Mouse (Mus musculus) liver, embryonic 14.5 days (tissue): ENCODE measurements at regions not wholly inside any gene's neighbourhood (a gene's known extent, or its start where the extent isn't known, plus 50 kb on each side); places are given as distances from the start of the nearest gene placed in this dataset.
A peak's percentile ranks its signal among the peaks of the same experiment; 100 is the strongest.
"Not testable (repeated sequence)": the region's sequence is repeated elsewhere in the genome, so short reads cannot be mapped to it uniquely, and the experiment has no call there.

ENCODE experiments used
- ATAC-seq: fragments of 200-750 bp; cut with Nextera tagmentation; 2 replicates; pipeline ENCODE4 v1.8.0; 2017; ENCODE audit warnings: moderate number of reproducible peaks, mild to moderate bottlenecking, moderate library complexity; ENCODE audit not compliant: insufficient read depth
- DNase-seq, 3 experiments: peaks; one replicate each; pipeline ENCODE4 v3.0.0-alpha.2; 2012 to 2013; ENCODE audit warnings: low read depth in 3 of 3, low spot score in 3 of 3
- H3K27ac ChIP-seq: fragments of 300-500 bp; sonication (generic); 2 replicates; pipeline ENCODE4 v1.5.1; 2014; ENCODE audit warnings: moderate library complexity, mild to moderate bottlenecking, control low read depth, inconsistent platforms
- H3K27me3 ChIP-seq: fragments of 300-500 bp; sonication (generic); 2 replicates; pipeline ENCODE4 v1.6.1; 2014; ENCODE audit warnings: mild to moderate bottlenecking, low read length, moderate library complexity; ENCODE audit not compliant: control insufficient read depth, insufficient read depth
- H3K36me3 ChIP-seq: fragments of 300-500 bp; sonication (generic); replicated peaks from 2 replicates; pipeline ENCODE4 v1.6.1; 2014; ENCODE audit warnings: low read depth; ENCODE audit not compliant: control insufficient read depth, insufficient read depth
- H3K4me1 ChIP-seq, 2 experiments: fragments of 200-500 bp in 1 of 2; fragments of 300-500 bp in 1 of 2; sonication (generic) in 1 of 2; replicated peaks; 2 replicates each; pipeline ENCODE4 v1.6.1; 2012 to 2014; ENCODE audit warnings: antibody characterized with exemption in 1 of 2, inconsistent platforms in 1 of 2, low read length in 1 of 2; ENCODE audit not compliant: control insufficient read depth in 2 of 2, insufficient read depth in 2 of 2
- H3K4me2 ChIP-seq: fragments of 300-500 bp; sonication (generic); 2 replicates; pipeline ENCODE4 v1.6.1; 2014; ENCODE audit warnings: low read depth, mild to moderate bottlenecking, control low read depth, moderate library complexity
- H3K4me3 ChIP-seq, 2 experiments: fragments of 200-500 bp in 1 of 2; fragments of 300-500 bp in 1 of 2; sonication (generic) in 1 of 2; 2 replicates each; pipeline ENCODE4 v1.5.1; 2012 to 2014; ENCODE audit warnings: low read depth in 2 of 2, low read length in 2 of 2, mild to moderate bottlenecking in 2 of 2, control low read depth in 1 of 2, inconsistent platforms in 1 of 2, moderate library complexity in 1 of 2; ENCODE audit not compliant: insufficient read depth in 1 of 2
- H3K9ac ChIP-seq: fragments of 300-500 bp; sonication (generic); replicated peaks from 2 replicates; pipeline ENCODE4 v1.6.1; 2014; ENCODE audit warnings: mild to moderate bottlenecking, control low read depth, moderate library complexity
- H3K9me3 ChIP-seq: fragments of 300-500 bp; sonication (generic); 2 replicates; pipeline ENCODE4 v1.6.1; 2016; ENCODE audit warnings: low read length, mixed read lengths; ENCODE audit not compliant: control insufficient read depth
- CTCF ChIP-seq: IDR thresholded peaks from 2 replicates; pipeline ENCODE4 v1.5.1; 2016; ENCODE audit warnings: antibody characterized with exemption, low read depth, control low read depth
- EP300 ChIP-seq: IDR thresholded peaks from 2 replicates; pipeline ENCODE4 v1.6.1; 2016; ENCODE audit warnings: antibody characterized with exemption, low read depth
- WGBS: fragments of 180-500 bp; shearing (Covaris S2); extraction: QIAGEN DNeasy Blood & Tissue Kit; methylation state at CpG from one replicate; pipeline ENCODE4 v1.1.7; 2014; ENCODE audit not compliant: insufficient replicate concordance; 5-methylcytosine and 5-hydroxymethylcytosine counted together

GRCm38 (mm10) chr2:53384545-53385176, 193.1 kb downstream of the Arl6ip6 start:
- Histone ChIP-seq H3K4me2 (no peak overlapping the region), H3K27ac (no peak overlapping the region), H3K9me3 (no peaks in the 10 kb centered on the region), H3K4me3 (no peak overlapping the region), H3K27me3 (no peaks in the 10 kb centered on the region), H3K36me3 (no peaks in the 10 kb centered on the region), H3K9ac (no peak overlapping the region), H3K4me1 (no peaks in the 10 kb centered on the region)
- no peak for TF ChIP-seq CTCF
- TF ChIP-seq EP300: no peak
- 68% methylated on average over 8 of the region's 8 CpGs for WGBS
- no peak for ATAC-seq
- DNase-seq: no peak

DNA sequence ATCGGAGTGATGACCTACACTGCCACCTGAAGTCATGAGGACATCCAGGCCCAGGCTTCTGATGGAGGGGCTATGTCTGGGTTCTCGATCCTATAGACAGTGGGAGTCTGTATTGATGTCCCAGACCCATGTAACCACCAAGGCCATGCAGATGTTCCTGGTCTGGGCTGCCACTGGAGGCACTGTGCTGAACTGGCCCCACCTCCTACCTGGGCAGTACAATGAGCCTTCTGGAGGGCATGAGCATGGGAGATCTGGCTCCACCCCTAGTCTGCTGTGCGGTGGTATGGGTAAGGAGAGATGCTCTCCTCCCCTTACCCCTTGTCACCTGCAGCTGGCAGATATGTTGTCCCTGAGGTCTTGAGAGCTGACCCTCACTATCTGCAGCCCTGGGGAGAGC, 197.1 kb downstream of the Arl6ip6 start:
- no peak for ATAC-seq
- no peak overlapping the region for H3K4me2 ChIP-seq
- H3K27me3 ChIP-seq: no peaks in the 10 kb centered on the region
- H3K4me3 ChIP-seq: no peak overlapping the region
- no peak for DNase-seq
- no peaks in the 10 kb centered on the region for H3K4me1 ChIP-seq
- TF ChIP-seq CTCF (no peak), EP300 (no peak)
- no peaks in the 10 kb centered on the region for H3K36me3 ChIP-seq
- no peak overlapping the region for H3K27ac ChIP-seq
- WGBS: 61% methylated on average over 3 of the region's 3 CpGs
- H3K9me3 ChIP-seq: no peaks in the 10 kb centered on the region
- H3K9ac ChIP-seq: no peak overlapping the region

DNA sequence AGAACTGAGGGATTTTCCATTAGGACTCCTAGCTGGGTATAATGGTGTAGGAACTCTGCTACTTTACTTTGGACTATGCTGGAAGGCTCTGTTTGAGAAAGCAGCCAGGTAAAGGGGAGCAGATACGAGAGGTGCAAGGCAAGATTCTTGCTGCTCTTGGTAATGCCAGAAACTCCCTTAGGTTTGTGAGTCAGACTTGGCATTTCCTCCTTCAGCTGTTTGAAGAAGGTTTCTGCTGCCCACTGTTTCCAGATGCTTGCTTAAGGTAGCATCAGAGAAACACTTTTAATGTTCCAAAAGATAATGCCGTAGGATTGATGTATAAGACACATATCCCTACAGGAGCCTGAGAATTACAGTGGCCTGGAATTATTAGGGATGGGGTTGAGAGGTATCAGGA, 222.9 kb downstream of the Arl6ip6 start:
- whole genome bisulfite sequencing: 59% methylated on average over 2 of the region's 2 CpGs
- no peaks in the 10 kb centered on the region for H3K36me3 ChIP-seq
- DNase-seq: no peak
- H3K4me3 ChIP-seq: no peak overlapping the region
- H3K9me3 ChIP-seq: no peaks in the 10 kb centered on the region
- no peak for ATAC-seq
- no peaks in the 10 kb centered on the region for H3K4me1 ChIP-seq
- H3K27me3 ChIP-seq: no peaks in the 10 kb centered on the region
- TF ChIP-seq CTCF: no peak
- TF ChIP-seq EP300: no peak
- no peak overlapping the region for H3K9ac ChIP-seq
- no peak overlapping the region for H3K27ac ChIP-seq
- H3K4me2 ChIP-seq: no peak overlapping the region

- Histone ChIP-seq H3K4me3 (no peak overlapping the region), H3K9ac (no peak overlapping the region), H3K27me3 (no peaks in the 10 kb centered on the region), H3K36me3 (no peaks in the 10 kb centered on the region), H3K4me2 (no peak overlapping the region), H3K9me3 (no peaks in the 10 kb centered on the region), H3K27ac (no peak overlapping the region), H3K4me1 (no peaks in the 10 kb centered on the region)
- 52% methylated on average over 5 of the region's 5 CpGs for WGBS
- ATAC-seq (no peak), DNase-seq (no peak)
- TF ChIP-seq EP300: no peak
- TF ChIP-seq CTCF: no peak
These were observed 245.7 kb downstream of the Arl6ip6 start for GRCm38 (mm10) chr2:53437046-53437815.

- H3K27me3 ChIP-seq, H3K27ac ChIP-seq, ATAC-seq, H3K4me1 ChIP-seq, H3K4me2 ChIP-seq, H3K9me3 ChIP-seq, H3K9ac ChIP-seq, H3K4me3 ChIP-seq, H3K36me3 ChIP-seq: not testable (repeated sequence)
- DNase-seq: peak in 1 of 3 experiments; percentile 2
- WGBS: 32% methylated on average over 3 of the region's 3 CpGs
These were observed 248.8 kb downstream of the Arl6ip6 start for GRCm38 (mm10) chr2:53440301-53440700.
